Mouse (Mus musculus) stomach, postnatal 0 days (tissue): Measurements from ENCODE around the gene Cmip.

Experiments used
- CTCF ChIP-seq: IDR thresholded peaks from 2 replicates; pipeline ENCODE4 v1.5.1; 2016; ENCODE audit warnings: antibody characterized with exemption, low read depth, mild to moderate bottlenecking, moderate library complexity
- EP300 ChIP-seq: optimal IDR thresholded peaks from 2 replicates; pipeline ENCODE3; 2016; ENCODE audit warnings: antibody characterized with exemption

GRCm38 (mm10) chr8:117337188-117337587 lies 80.3 kb downstream of the Cmip start:
- TF ChIP-seq EP300 (no peak), CTCF (no peak)
